Mouse (Mus musculus) forebrain, embryonic 10.5 days (tissue): ENCODE results near the gene Fstl3. TPM values are rescaled to one million over a fixed set of nuclear protein-coding genes. Genes with fewer than 3 reads are reported as not detected.

Experiments used
- DNase-seq: peaks from one replicate; pipeline ENCODE4 v3.0.0-alpha.2; 2017; ENCODE audit warnings: low spot score; ENCODE audit errors: extremely low spot score
- H3K27ac ChIP-seq: fragments of 300-500 bp; sonication (generic); 2 replicates; pipeline ENCODE4 v1.5.1; 2016; ENCODE audit warnings: mild to moderate bottlenecking
- H3K27me3 ChIP-seq: fragments of 300-500 bp; sonication (generic); 2 replicates; pipeline ENCODE4 v1.6.1; 2016; ENCODE audit warnings: mild to moderate bottlenecking; ENCODE audit not compliant: poor library complexity, severe bottlenecking
- H3K36me3 ChIP-seq: fragments of 300-500 bp; sonication (generic); replicated peaks from 2 replicates; pipeline ENCODE4 v1.6.1; 2016; ENCODE audit warnings: mild to moderate bottlenecking, moderate library complexity
- H3K4me1 ChIP-seq: fragments of 300-500 bp; sonication (generic); 2 replicates; pipeline ENCODE4 v1.6.1; 2016
- H3K4me3 ChIP-seq: fragments of 300-500 bp; sonication (generic); 2 replicates; pipeline ENCODE4 v1.5.1; 2016; ENCODE audit warnings: mild to moderate bottlenecking, moderate library complexity
- H3K9me3 ChIP-seq: fragments of 300-500 bp; sonication (generic); 2 replicates; pipeline ENCODE4 v1.6.1; 2016; ENCODE audit warnings: mild to moderate bottlenecking, moderate library complexity
- WGBS: fragments of 180-500 bp; shearing (Covaris S2); methylation state at CpG from one replicate; pipeline ENCODE4 v1.1.7; 2016; 5-methylcytosine and 5-hydroxymethylcytosine counted together
- polyA plus RNA-seq: library from polyadenylated mRNA; unstranded; fragments of >200 nt; fragmentation: Nextera tagmentation; extraction: Ambion mirVana; gene quantifications from 2 replicates; pipeline ENCODE4 v1.2.1, GENCODE M21; 2016

The Fstl3 gene
- 1.1 and 1.5 TPM in 2 replicates for polyA plus RNA-seq

DNA sequence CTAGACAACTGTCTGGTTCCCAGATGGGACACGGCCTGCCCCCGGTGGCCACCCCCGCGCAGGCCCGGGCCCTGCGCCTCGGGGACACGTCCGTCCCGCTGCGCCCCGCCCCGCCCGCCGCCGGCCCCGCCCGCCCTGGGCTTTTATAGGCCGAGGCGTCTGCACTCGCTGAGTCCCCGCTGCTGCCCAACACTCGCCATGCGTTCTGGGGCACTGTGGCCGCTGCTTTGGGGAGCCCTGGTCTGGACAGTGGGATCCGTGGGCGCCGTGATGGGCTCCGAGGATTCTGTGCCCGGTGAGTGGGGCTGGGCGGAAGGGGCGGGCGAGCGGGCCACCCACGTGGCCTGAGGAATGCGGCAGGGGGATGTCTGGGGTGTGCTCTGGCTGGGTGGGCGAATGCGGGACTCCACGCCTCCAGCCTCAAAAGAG is at the start of gene Fstl3:
Gene Fstl3 (plus strand): TSS at position 170 of the 429 bp plus-strand sequence.
- Histone ChIP-seq H3K4me3 (peak within 1 kb of the TSS; percentile 52), H3K4me1 (peaks cover 51% of the 10 kb centered on the region), H3K27me3 (peaks cover 63% of the 10 kb centered on the region), H3K9me3 (peaks cover 14% of the 10 kb centered on the region), H3K27ac (peak within 1 kb of the TSS; percentile 74), H3K36me3 (no peaks in the 10 kb centered on the region)
- DNase-seq: no peak
- 2% methylated on average over 39 of the region's 39 CpGs for WGBS

DNA sequence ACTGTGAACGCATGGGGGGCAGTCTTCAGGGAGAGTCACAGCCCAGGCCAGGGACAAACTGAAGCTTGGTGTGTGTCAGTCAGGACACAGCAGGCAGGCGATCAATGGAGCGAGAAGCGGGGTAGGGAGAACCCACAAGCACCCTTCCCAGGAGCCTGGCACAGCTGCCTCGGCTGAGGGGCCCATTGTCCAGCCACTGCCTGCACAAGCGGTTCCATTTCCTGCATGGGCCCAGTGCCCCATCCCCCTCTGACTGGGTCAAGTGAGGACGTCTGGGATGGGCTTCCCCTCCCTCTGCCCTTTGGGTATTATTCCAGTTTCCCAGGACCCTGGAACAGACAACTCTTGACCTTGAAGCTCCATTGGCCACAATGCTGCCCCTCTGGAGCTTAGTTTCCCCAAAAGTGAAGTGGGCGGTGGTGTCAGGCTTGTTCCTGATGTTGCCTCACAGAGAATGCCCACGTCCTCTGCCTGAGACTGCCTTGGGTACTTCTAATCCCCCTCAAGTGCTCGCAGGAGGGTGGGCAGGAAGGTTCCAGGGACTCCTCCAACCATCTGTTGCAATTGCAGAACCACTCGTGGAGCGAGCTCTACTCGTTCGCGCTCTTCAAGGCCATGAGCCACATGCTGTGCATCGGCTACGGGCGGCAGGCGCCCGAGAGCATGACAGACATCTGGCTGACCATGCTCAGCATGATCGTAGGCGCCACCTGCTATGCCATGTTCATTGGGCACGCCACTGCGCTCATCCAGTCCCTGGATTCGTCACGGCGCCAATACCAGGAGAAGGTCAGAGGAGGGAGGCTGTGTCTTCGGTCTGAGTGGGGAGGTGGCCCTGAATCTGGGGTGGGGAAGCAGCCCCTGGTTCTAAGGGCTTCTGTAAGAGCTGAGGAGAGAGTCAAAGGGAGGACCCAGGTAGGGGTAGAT is 48.5 kb upstream of the Fstl3 start:
- Histone ChIP-seq H3K36me3 (peaks cover 16% of the 10 kb centered on the region), H3K27me3 (no peaks in the 10 kb centered on the region), H3K4me1 (peaks cover 8% of the 10 kb centered on the region; the same call in 1 of the 2 replicates), H3K9me3 (no peaks in the 10 kb centered on the region; the same call in 1 of the 2 replicates), H3K27ac (no peak overlapping the region; the same call in 1 of the 2 replicates), H3K4me3 (no peak overlapping the region)
- no peak for DNase-seq
- 81% methylated on average over 28 of the region's 28 CpGs for WGBS

GRCm38 (mm10) chr10:79729357-79729965 is 47.6 kb upstream of the Fstl3 start:
- H3K9me3 ChIP-seq: no peaks in the 10 kb centered on the region; the same call in 1 of the 2 replicates
- WGBS: 87% methylated on average over 13 of the region's 13 CpGs

GRCm38 (mm10) chr10:79732500-79732899 is 44.6 kb upstream of the Fstl3 start:
- Histone ChIP-seq H3K4me1 (peaks cover 16% of the 10 kb centered on the region), H3K27ac (no peak overlapping the region), H3K36me3 (peaks cover 55% of the 10 kb centered on the region), H3K27me3 (peaks cover 35% of the 10 kb centered on the region), H3K4me3 (no peak overlapping the region), H3K9me3 (peaks cover 13% of the 10 kb centered on the region; the same call in 1 of the 2 replicates)
- 97% methylated on average over 1 of the region's 1 CpGs for WGBS
- DNase-seq: no peak

More at GRCm38 (mm10) chr10:79729357-79729965, 47.6 kb upstream of the Fstl3 start:
- H3K27me3 ChIP-seq: peaks cover 6% of the 10 kb centered on the region
- H3K4me1 ChIP-seq: peaks cover 8% of the 10 kb centered on the region; the same call in 1 of the 2 replicates
- no peak overlapping the region for H3K4me3 ChIP-seq
- DNase-seq: no peak
- no peak overlapping the region for H3K27ac ChIP-seq
- H3K36me3 ChIP-seq: peaks cover 25% of the 10 kb centered on the region

DNA sequence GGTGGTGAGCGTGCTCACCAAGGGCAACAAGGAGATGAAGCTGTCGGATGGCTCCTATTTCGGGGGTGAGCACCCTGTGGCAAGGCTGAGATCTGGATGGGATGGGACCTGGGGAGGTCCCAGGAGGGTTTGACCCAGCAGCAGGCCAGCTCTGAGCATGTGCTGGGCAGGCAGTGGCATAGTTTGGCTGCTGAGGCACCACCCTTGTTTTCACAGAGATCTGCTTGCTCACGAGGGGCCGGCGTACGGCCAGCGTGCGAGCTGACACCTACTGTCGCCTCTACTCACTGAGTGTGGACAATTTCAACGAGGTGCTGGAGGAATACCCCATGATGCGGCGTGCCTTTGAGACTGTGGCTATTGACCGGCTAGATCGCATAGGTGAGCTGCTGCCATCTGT is 43.2 kb upstream of the Fstl3 start:
- H3K4me1 ChIP-seq: peaks cover 11% of the 10 kb centered on the region
- H3K27ac ChIP-seq: no peak overlapping the region
- DNase-seq: no peak
- H3K27me3 ChIP-seq: peaks cover 35% of the 10 kb centered on the region
- H3K36me3 ChIP-seq: peaks cover 69% of the 10 kb centered on the region
- no peak overlapping the region for H3K4me3 ChIP-seq
- 95% methylated on average over 15 of the region's 15 CpGs for WGBS
- peaks cover 23% of the 10 kb centered on the region for H3K9me3 ChIP-seq

- H3K27me3 ChIP-seq: peaks cover 35% of the 10 kb centered on the region
- peak overlapping the region; percentile 29 for H3K4me3 ChIP-seq
- H3K4me1 ChIP-seq: peaks cover 11% of the 10 kb centered on the region
- H3K9me3 ChIP-seq: peaks cover 38% of the 10 kb centered on the region
- H3K27ac ChIP-seq: 0 out of 2 replicates have a peak overlapping the region, but pooled peaks have one; percentile 3
- DNase-seq: no peak
- H3K36me3 ChIP-seq: peaks cover 84% of the 10 kb centered on the region
- WGBS: 32% methylated on average over 48 of the region's 52 CpGs
Measured at GRCm38 (mm10) chr10:79735361-79735760, 41.7 kb upstream of the Fstl3 start.

GRCm38 (mm10) chr10:79736706-79737105 is 40.4 kb upstream of the Fstl3 start:
- Histone ChIP-seq H3K4me3 (no peak overlapping the region), H3K9me3 (peaks cover 45% of the 10 kb centered on the region), H3K4me1 (peaks cover 11% of the 10 kb centered on the region), H3K27ac (no peak overlapping the region), H3K27me3 (peaks cover 35% of the 10 kb centered on the region), H3K36me3 (peaks cover 95% of the 10 kb centered on the region)
- DNase-seq: no peak
- WGBS: 90% methylated on average over 14 of the region's 14 CpGs

DNA sequence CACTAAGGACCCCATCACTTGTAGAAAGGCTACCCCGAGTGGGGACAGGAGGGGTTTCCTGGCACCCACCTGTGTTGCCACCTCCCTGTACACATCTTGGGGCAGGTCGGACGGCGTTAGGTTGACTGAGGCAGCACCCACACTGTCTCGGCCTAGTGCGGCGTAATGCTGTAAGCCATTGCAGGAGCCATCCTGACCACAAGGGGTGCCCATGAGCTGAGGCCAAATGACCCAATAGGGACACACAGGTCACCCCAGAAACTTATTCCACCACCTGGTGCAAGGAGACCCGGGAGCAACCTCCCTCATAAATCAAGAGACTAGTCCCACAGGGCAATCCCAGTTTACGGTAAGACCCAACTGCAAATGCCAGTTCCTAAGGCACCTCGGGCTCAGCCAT is 38.8 kb upstream of the Fstl3 start:
- Histone ChIP-seq H3K27ac (no peak overlapping the region), H3K36me3 (peaks cover 97% of the 10 kb centered on the region), H3K9me3 (peaks cover 45% of the 10 kb centered on the region), H3K27me3 (peaks cover 35% of the 10 kb centered on the region), H3K4me1 (peaks cover 11% of the 10 kb centered on the region), H3K4me3 (no peak overlapping the region)
- DNase-seq: no peak
- WGBS: 83% methylated on average over 10 of the region's 10 CpGs

DNA sequence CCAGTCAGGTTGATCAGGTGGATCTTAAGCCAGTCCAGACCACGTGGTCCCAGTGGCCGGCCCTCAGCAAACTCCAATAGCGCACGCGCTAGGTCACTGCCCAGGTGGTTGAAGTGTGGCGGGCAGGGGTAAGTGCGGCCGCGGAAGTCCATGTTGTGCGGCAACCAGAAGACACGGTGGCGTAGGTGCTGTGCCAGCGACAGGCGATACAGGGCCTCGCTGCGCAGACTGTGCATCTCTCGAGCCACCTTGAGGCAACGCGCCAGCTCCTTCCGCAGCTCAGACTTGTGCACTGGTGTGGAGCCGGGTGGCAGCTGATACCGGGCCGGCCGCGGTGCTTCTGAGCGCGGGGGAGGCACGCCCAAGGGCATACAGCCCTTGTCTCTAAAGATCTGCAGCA is 37.8 kb upstream of the Fstl3 start:
- H3K27me3 ChIP-seq: peaks cover 31% of the 10 kb centered on the region
- no peak for DNase-seq
- H3K9me3 ChIP-seq: peaks cover 45% of the 10 kb centered on the region
- no peak overlapping the region for H3K27ac ChIP-seq
- H3K36me3 ChIP-seq: peaks cover 99% of the 10 kb centered on the region
- H3K4me3 ChIP-seq: no peak overlapping the region
- H3K4me1 ChIP-seq: peaks cover 11% of the 10 kb centered on the region
- 95% methylated on average over 28 of the region's 28 CpGs for WGBS

DNA sequence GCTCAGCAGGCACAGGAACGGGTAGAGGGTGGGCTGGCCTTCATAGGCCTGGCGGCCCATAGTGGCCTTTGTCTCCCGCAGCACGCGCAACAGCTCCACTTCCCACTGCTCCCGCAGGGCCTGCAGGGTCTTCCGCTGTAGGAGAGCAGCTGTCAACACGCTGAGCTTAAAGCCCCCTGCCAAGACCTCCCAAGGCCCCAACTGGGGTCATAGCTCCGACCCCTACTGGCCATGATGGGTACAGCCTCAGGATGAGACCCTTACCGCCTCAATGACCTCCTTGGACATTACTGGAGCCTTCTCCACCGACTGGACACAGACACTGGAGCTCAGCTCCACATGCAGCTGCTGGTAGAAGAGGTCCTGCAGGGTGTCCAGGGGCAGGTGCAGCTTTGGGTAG is 36.2 kb upstream of the Fstl3 start:
- Histone ChIP-seq H3K36me3 (peaks cover 86% of the 10 kb centered on the region), H3K4me3 (no peak overlapping the region), H3K4me1 (peaks cover 8% of the 10 kb centered on the region), H3K27ac (no peak overlapping the region), H3K27me3 (peaks cover 14% of the 10 kb centered on the region), H3K9me3 (peaks cover 37% of the 10 kb centered on the region)
- 64% methylated on average over 11 of the region's 11 CpGs for WGBS
- no peak for DNase-seq

DNA sequence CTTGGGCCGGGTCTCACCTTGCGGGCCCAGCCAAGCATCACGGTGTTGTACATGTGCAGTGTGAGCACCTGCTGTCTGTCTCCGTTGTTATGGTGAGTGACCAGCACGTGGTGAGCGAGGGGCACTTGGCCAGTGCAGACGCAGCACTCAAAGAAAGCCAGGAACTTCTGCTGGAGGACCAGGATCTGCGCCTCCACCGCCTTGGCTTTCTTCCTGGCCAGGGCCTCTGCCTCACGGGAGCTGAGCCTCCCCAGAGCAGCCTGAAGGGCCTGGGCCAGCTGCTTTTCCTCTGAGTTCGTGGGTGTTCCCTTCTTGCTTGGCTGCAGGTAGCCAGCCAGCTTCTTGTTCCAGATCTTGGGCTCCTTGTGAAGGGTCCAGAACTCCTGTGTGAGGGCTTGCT is 33.9 kb upstream of the Fstl3 start:
- WGBS: 91% methylated on average over 11 of the region's 11 CpGs
- no peak overlapping the region for H3K27ac ChIP-seq
- peaks cover 20% of the 10 kb centered on the region for H3K4me1 ChIP-seq
- H3K36me3 ChIP-seq: peaks cover 63% of the 10 kb centered on the region
- no peaks in the 10 kb centered on the region for H3K27me3 ChIP-seq
- no peak overlapping the region for H3K4me3 ChIP-seq
- no peak for DNase-seq
- H3K9me3 ChIP-seq: peaks cover 29% of the 10 kb centered on the region

DNA sequence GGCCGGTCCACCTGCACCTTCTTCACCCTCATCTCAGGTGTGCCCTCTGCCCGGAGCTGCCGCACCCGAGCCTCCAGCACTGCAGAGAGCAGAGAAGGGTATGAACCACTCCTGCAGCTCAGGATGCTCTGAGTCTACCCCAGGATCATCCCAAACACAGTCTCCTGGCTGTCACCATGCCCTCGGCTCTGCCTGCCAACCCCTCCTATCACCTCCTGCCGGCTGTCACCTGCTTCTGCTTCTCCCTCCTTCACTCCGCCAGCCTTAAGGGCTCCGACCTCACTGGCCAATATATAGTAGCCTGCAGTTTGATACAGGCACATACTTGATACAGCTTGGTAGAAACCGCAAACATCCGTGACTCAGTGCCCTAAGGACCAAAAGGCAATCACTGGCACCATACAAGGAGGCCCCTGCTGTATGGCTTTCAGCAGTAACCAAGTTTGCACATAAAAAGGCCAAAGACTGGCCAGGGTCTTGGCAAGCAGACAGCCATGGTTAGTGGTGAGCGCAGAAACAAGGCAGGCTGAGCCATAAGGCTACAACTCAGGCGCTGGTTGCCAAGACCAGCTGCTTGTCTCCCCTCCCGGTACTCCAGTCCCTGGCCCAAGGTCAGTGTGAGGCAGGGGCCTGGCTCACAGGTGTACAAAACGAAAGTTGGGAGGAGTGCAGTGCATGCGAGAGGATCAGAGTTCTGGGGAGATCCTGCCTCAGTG is 33.3 kb upstream of the Fstl3 start:
- WGBS: 94% methylated on average over 15 of the region's 15 CpGs
- Histone ChIP-seq H3K27me3 (no peaks in the 10 kb centered on the region), H3K36me3 (peaks cover 57% of the 10 kb centered on the region), H3K27ac (no peak overlapping the region), H3K4me1 (peaks cover 20% of the 10 kb centered on the region), H3K9me3 (peaks cover 22% of the 10 kb centered on the region), H3K4me3 (no peak overlapping the region)
- DNase-seq: no peak
